Mouse (Mus musculus): ENCODE measurements around the gene Cd28. TPM values are rescaled to one million over a fixed set of nuclear protein-coding genes. Genes with fewer than 3 reads are reported as not detected.
A peak's percentile ranks its signal among the peaks of the same experiment; 100 is the strongest.

Cd28 gene
- polyA plus RNA-seq, 2 experiments, result 0.24 to 0.25 TPM

DNA sequence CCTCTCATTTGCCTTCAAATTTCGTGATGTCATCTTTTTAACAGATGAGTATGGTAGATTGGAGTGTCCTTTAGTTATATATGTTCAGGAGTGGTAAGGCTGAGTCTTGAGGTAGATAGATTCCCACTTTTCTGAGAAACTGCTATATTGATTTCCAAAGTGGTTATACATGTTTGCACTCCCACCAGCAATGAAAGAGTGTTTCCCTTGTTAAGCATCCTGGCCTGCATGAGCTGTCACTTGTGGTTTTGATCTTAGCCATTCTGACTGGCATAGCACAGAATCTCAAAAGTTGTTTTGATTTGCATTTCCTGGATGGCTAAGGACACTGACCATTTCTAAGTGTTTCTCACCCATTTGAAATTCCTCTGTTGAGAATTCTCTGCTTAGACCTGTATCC lies 27.7 kb downstream of the Cd28 start:
- H3K4me1 ChIP-seq (ENCODE audit: control insufficient read depth, insufficient read depth, low read length), result peaks cover 11% of the 10 kb centered on the region
- TF ChIP-seq POLR2A (IDR thresholded peaks at IDR 0.05; ENCODE audit: borderline replicate concordance, extremely low read depth, insufficient read depth, insufficient read length), result no peak
- H3K4me3 ChIP-seq (replicated peaks; ENCODE audit: low read length), result no peak overlapping the region
- no peak overlapping the region for H3K4me2 ChIP-seq (replicated peaks; ENCODE audit: low read depth, low read length, severe bottlenecking)
- ATAC-seq (ENCODE audit: low FRiP score, low read depth) (no peak), DNase-seq (ENCODE audit: low spot score) (no peak)
- H3K27ac ChIP-seq (replicated peaks; ENCODE audit: low read depth, low read length), result no peak overlapping the region
- no peaks in the 10 kb centered on the region for H3K9me3 ChIP-seq (ENCODE audit: control insufficient read depth, low read length)
- no peaks in the 10 kb centered on the region for H3K27me3 ChIP-seq (ENCODE audit: control insufficient read depth, insufficient read depth, low read length)
- no peak overlapping the region for H3K9ac ChIP-seq (ENCODE audit: low read depth, low read length, severe bottlenecking)
- H3K36me3 ChIP-seq (ENCODE audit: control insufficient read depth, insufficient read depth, low read length), result no peaks in the 10 kb centered on the region
- WGBS, result 73% methylated on average over 1 of the region's 1 CpGs

- Histone ChIP-seq H3K27ac (replicated peaks; ENCODE audit: low read depth, low read length) (no peak overlapping the region; the same call in 1 of the 2 replicates), H3K4me2 (replicated peaks; ENCODE audit: low read depth, low read length, severe bottlenecking) (no peak overlapping the region), H3K9me3 (ENCODE audit: control insufficient read depth, low read length) (no peaks in the 10 kb centered on the region), H3K27me3 (ENCODE audit: control insufficient read depth, insufficient read depth, low read length) (no peaks in the 10 kb centered on the region), H3K36me3 (ENCODE audit: control insufficient read depth, insufficient read depth, low read length) (no peaks in the 10 kb centered on the region), H3K9ac (ENCODE audit: low read depth, low read length, severe bottlenecking) (no peak overlapping the region), H3K4me1 (ENCODE audit: control insufficient read depth, insufficient read depth, low read length) (peaks cover 11% of the 10 kb centered on the region), H3K4me3 (replicated peaks; ENCODE audit: low read length) (no peak overlapping the region)
- ATAC-seq (ENCODE audit: low FRiP score, low read depth), result no peak; the same call in 1 of the 2 replicates
- 35% methylated on average over 7 of the region's 7 CpGs for WGBS
- TF ChIP-seq POLR2A (IDR thresholded peaks at IDR 0.05; ENCODE audit: borderline replicate concordance, extremely low read depth, insufficient read depth, insufficient read length), result no peak
- DNase-seq (ENCODE audit: low spot score), result peak; percentile 70
These were observed 29.1 kb downstream of the Cd28 start for GRCm38 (mm10) chr1:60745664-60746063.

- Histone ChIP-seq H3K9me3 (ENCODE audit: control insufficient read depth, low read length) (no peaks in the 10 kb centered on the region), H3K27me3 (ENCODE audit: control insufficient read depth, insufficient read depth, low read length) (no peaks in the 10 kb centered on the region), H3K4me1 (ENCODE audit: control insufficient read depth, insufficient read depth, low read length) (peaks cover 11% of the 10 kb centered on the region), H3K9ac (ENCODE audit: low read depth, low read length, severe bottlenecking) (no peak overlapping the region), H3K36me3 (ENCODE audit: control insufficient read depth, insufficient read depth, low read length) (no peaks in the 10 kb centered on the region), H3K27ac (replicated peaks; ENCODE audit: low read depth, low read length) (no peak overlapping the region), H3K4me3 (replicated peaks; ENCODE audit: low read length) (no peak overlapping the region), H3K4me2 (replicated peaks; ENCODE audit: low read depth, low read length, severe bottlenecking) (no peak overlapping the region)
- no peak for TF ChIP-seq POLR2A (IDR thresholded peaks at IDR 0.05; ENCODE audit: borderline replicate concordance, extremely low read depth, insufficient read depth, insufficient read length)
- DNase-seq (ENCODE audit: low spot score) (no peak), ATAC-seq (ENCODE audit: low FRiP score, low read depth) (no peak)
- WGBS, result 49% methylated on average over 2 of the region's 2 CpGs
These were observed 29.6 kb downstream of the Cd28 start for GRCm38 (mm10) chr1:60746153-60746552.

GRCm38 (mm10) chr1:60746856-60747255 lies 30.3 kb downstream of the Cd28 start:
- Histone ChIP-seq H3K27me3 (ENCODE audit: control insufficient read depth, insufficient read depth, low read length) (no peaks in the 10 kb centered on the region), H3K4me2 (replicated peaks; ENCODE audit: low read depth, low read length, severe bottlenecking) (no peak overlapping the region), H3K36me3 (ENCODE audit: control insufficient read depth, insufficient read depth, low read length) (no peaks in the 10 kb centered on the region), H3K4me3 (replicated peaks; ENCODE audit: low read length) (no peak overlapping the region), H3K4me1 (ENCODE audit: control insufficient read depth, insufficient read depth, low read length) (peaks cover 11% of the 10 kb centered on the region), H3K9me3 (ENCODE audit: control insufficient read depth, low read length) (no peaks in the 10 kb centered on the region), H3K27ac (replicated peaks; ENCODE audit: low read depth, low read length) (no peak overlapping the region), H3K9ac (ENCODE audit: low read depth, low read length, severe bottlenecking) (no peak overlapping the region)
- ATAC-seq (ENCODE audit: low FRiP score, low read depth) (no peak), DNase-seq (ENCODE audit: low spot score) (no peak)
- no peak for TF ChIP-seq POLR2A (IDR thresholded peaks at IDR 0.05; ENCODE audit: borderline replicate concordance, extremely low read depth, insufficient read depth, insufficient read length)
- WGBS, result 85% methylated on average over 5 of the region's 5 CpGs

DNA sequence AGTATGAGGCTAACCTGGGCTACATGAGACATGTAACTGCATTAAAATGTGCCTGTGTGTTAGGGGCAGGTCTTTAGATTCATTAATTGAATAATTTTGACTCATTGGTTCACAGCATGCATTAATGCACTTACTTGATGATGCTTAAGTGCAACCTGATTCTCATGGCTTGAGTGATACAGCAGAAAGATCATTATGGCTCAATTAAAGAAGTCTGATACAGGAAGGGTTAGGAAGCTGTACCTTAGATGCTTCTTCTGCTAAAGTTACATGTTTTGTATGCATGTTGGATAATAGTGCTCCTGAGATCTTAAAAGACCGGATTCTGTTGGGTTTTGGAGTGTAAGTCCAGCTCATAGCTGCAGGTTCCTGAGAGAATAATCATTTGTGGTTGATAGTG lies 31.7 kb downstream of the Cd28 start:
- 83% methylated on average over 1 of the region's 1 CpGs for WGBS
- H3K4me1 ChIP-seq (ENCODE audit: control insufficient read depth, insufficient read depth, low read length), result peaks cover 11% of the 10 kb centered on the region
- H3K27me3 ChIP-seq (ENCODE audit: control insufficient read depth, insufficient read depth, low read length), result no peaks in the 10 kb centered on the region
- ATAC-seq (ENCODE audit: low FRiP score, low read depth) (no peak), DNase-seq (ENCODE audit: low spot score) (no peak)
- no peak overlapping the region for H3K4me3 ChIP-seq (replicated peaks; ENCODE audit: low read length)
- no peaks in the 10 kb centered on the region for H3K36me3 ChIP-seq (ENCODE audit: control insufficient read depth, insufficient read depth, low read length)
- H3K9ac ChIP-seq (ENCODE audit: low read depth, low read length, severe bottlenecking), result no peak overlapping the region
- H3K27ac ChIP-seq (replicated peaks; ENCODE audit: low read depth, low read length), result no peak overlapping the region
- H3K9me3 ChIP-seq (ENCODE audit: control insufficient read depth, low read length), result no peaks in the 10 kb centered on the region
- no peak for TF ChIP-seq POLR2A (IDR thresholded peaks at IDR 0.05; ENCODE audit: borderline replicate concordance, extremely low read depth, insufficient read depth, insufficient read length)
- H3K4me2 ChIP-seq (replicated peaks; ENCODE audit: low read depth, low read length, severe bottlenecking), result no peak overlapping the region

DNA sequence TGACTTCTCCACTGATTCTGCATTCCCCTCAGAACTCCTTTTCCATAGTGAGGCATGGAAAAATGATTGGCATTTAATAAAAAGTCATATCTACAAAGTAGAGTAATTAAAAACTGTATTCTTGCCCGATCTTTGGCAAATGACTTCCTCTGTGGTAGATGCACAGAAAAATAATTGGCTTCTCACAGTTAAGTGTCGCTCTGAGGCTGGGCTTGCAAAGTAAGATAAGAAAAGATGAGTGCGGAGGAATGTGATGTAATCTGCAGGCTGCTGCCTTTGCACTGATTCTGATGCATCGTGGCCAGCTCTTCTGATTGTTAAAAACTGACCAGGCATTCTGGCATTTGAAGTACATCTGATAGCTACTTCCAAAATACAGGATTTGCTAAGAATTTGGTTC lies 32.3 kb downstream of the Cd28 start:
- no peaks in the 10 kb centered on the region for H3K9me3 ChIP-seq (ENCODE audit: control insufficient read depth, low read length)
- H3K9ac ChIP-seq (ENCODE audit: low read depth, low read length, severe bottlenecking), result no peak overlapping the region
- no peak overlapping the region for H3K27ac ChIP-seq (replicated peaks; ENCODE audit: low read depth, low read length)
- DNase-seq (ENCODE audit: low spot score) (no peak), ATAC-seq (ENCODE audit: low FRiP score, low read depth) (no peak)
- H3K4me1 ChIP-seq (ENCODE audit: control insufficient read depth, insufficient read depth, low read length), result peaks cover 11% of the 10 kb centered on the region
- H3K27me3 ChIP-seq (ENCODE audit: control insufficient read depth, insufficient read depth, low read length), result no peaks in the 10 kb centered on the region
- H3K4me2 ChIP-seq (replicated peaks; ENCODE audit: low read depth, low read length, severe bottlenecking), result no peak overlapping the region
- WGBS, result 85% methylated on average over 4 of the region's 4 CpGs
- no peak for TF ChIP-seq POLR2A (IDR thresholded peaks at IDR 0.05; ENCODE audit: borderline replicate concordance, extremely low read depth, insufficient read depth, insufficient read length)
- no peak overlapping the region for H3K4me3 ChIP-seq (replicated peaks; ENCODE audit: low read length)
- H3K36me3 ChIP-seq (ENCODE audit: control insufficient read depth, insufficient read depth, low read length), result no peaks in the 10 kb centered on the region

Measured in limb, embryonic 14.5 days (tissue).